Mouse (Mus musculus): ENCODE results near the gene Glipr2. TPM values are rescaled to one million over a fixed set of nuclear protein-coding genes. Genes with fewer than 3 reads are reported as not detected.

Glipr2 gene
- 10 to 100 TPM; 56.7 to 69.9 TPM for total RNA-seq (2023)

GRCm38 (mm10) chr4:43957292-43957845 lies at the start of gene Glipr2:
Gene Glipr2, plus strand, starts transcription at chr4:43957401.

GRCm38 (mm10) chr4:43983181-43983580 lies 26.0 kb downstream of the Glipr2 start, which contains the start of gene Ccin:
Gene Ccin, plus strand, starts transcription at chr4:43983483.

GRCm38 (mm10) chr4:44004126-44004525 lies 46.9 kb downstream of the Glipr2 start, which contains the start of gene Clta:
Gene Clta, plus strand, starts transcription at chr4:44004452.

Other genes starting within 250 kb of the Glipr2 start
- not detected for gene Olfr71, start 247.1 kb upstream of the Glipr2 start, total RNA-seq (2023)
- gene Hrct1, start 230.2 kb upstream of the Glipr2 start, total RNA-seq (2023): not detected
- gene Spaar, start 227.4 kb upstream of the Glipr2 start, total RNA-seq (2023): not detected
- not detected for gene Olfr159, start 186.4 kb upstream of the Glipr2 start, total RNA-seq (2023)
- not detected for gene Olfr156, start 133.5 kb upstream of the Glipr2 start, total RNA-seq (2023)
- gene Olfr157, start 117.2 kb upstream of the Glipr2 start, total RNA-seq (2023): not detected
- not detected for gene Olfr155, start 105.8 kb upstream of the Glipr2 start, total RNA-seq (2023)
- 1 to 10 TPM; 2.0 to 2.8 TPM for gene Reck, start 81.9 kb upstream of the Glipr2 start, total RNA-seq (2023)
- 1 to 10 TPM; 3.0 to 4.8 TPM for gene Ccin, start 26.1 kb downstream of the Glipr2 start, total RNA-seq (2023)
- 100 to 1,000 TPM; 129 to 131 TPM for gene Clta, start 47.1 kb downstream of the Glipr2 start, total RNA-seq (2023)
- gene Gne, start 126.8 kb downstream of the Glipr2 start, total RNA-seq (2023): 10 to 100 TPM; 42.5 to 58.4 TPM

Measured in T-cell, adult 66 days (primary cell).